Mouse (Mus musculus) right cerebral cortex, postnatal 4 days (tissue): ENCODE data around the gene Gpr35.
"Not testable (repeated sequence)": the region's sequence is repeated elsewhere in the genome, so short reads cannot be mapped to it uniquely, and the experiment has no call there.

Source experiments
- DNase-seq: peaks from one replicate; pipeline ENCODE4 v3.0.0-alpha.2; 2022

The Gpr35 gene

DNA sequence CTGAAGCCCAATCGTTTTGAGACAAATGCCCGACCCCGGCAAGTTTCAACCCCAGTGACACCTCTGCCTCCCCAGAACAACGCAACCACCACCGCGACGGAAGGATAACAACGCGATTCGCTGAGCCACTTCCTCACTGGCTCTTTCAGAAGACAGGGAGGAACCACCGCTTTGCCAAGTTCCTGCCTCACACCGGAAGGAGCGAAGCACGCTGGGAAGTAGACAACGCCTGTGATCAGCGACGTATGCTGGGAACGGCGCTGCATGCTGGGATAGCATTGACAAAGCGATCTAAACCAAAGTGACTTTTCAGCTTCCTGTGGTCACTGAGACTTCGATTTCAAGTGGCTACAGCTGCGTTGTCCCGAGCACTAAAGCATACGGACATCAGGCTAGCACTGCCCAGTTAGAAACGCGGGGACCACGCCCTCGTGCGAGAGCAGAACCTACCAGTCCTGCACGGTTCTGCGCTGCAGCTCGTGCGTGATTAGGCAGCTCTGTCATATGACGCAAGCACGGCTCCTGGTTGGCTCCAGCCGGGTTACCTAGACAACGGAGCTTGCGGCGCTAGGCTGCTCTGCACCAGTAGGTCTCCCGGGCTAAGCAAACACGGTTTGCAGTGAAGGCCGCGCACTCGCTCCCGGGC is 16.4 kb upstream of the Gpr35 start, which contains the start of gene Capn10:
Gene Capn10, plus strand, starts transcription at position 195 of the 646 bp plus-strand sequence.
- DNase-seq: peak; percentile 85

DNA sequence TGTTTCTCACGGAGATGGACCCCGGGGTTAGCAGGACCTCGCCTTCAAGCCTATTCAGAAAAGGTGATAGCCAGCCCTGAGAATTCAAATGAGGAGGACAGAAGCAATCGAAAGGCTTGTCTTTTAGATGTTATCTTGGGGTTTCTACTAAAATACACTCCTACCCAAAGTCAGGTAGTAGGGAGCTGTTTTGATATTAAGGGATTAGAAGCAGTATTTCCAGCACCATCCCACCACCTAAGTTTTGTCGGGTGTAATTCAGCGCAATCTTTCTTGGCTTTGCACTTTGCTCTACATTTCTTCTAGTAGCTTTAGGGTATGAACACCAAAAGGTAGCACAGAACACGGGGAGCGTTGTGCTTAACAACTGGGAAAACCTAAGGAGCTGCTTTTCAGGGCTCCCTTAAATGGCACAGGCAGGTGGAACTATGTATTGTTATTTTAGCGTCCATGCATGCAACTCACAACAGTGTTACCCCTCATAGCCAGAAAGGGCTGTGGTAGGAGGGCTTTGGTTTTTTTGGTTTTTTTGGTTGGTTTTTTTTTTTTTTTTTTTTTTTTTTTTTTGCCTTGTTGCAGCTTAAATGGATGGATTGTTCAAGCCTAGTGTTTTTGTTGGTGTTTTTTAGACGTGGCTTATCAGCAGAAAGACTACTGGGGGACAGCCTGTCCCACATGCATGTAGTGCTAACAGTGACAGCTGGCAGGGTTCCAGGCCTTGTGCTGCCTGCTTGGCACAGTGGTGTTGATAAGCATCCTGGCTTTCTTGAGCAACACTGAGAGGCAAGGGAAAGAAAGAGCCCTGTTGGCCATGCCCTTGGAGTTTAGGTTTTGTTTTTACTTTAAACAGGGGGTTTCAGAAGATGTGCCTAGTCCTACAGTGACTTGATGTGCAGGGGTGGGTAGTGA is 15.4 kb upstream of the Gpr35 start:
- peak; percentile 67 for DNase-seq

DNA sequence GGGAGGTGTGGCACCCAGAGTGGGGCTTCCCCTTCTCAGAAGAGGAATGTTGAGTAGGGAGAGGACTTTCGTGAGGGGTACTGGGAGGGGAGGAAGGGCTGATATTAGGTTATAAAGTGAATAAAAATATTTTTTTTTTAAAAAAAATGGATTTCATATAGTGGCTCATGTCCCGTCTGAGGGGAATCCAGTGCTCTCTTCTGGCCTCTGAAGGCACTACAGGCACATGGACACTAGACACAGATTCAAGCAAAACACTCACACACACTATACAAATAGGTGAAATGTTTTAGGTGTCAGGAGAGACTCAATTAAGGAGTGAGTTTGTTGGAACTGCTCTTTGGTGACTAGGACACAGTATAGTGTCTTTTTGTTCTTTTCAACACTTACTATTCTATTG is 14.7 kb upstream of the Gpr35 start:
- no peak for DNase-seq

DNA sequence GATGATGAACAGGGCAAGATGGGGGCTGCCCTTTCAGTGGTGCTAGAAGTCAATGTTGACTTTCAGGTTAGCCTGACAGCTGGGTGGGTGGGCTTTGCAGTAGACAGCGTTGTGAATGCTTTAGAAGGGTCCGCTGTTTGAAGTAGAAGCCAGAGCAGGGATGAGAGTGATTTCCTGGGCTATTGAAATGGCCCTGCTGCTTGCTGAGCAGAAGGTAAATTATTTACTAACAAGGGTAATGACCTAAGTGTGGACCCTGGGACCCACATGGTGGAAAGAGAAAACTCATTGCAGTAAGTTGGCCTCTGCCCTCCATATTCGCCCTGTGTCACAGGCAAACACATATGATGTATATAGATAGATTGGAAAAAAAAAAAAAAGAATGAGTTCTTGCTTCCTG is 14.2 kb upstream of the Gpr35 start:
- DNase-seq: no peak

DNA sequence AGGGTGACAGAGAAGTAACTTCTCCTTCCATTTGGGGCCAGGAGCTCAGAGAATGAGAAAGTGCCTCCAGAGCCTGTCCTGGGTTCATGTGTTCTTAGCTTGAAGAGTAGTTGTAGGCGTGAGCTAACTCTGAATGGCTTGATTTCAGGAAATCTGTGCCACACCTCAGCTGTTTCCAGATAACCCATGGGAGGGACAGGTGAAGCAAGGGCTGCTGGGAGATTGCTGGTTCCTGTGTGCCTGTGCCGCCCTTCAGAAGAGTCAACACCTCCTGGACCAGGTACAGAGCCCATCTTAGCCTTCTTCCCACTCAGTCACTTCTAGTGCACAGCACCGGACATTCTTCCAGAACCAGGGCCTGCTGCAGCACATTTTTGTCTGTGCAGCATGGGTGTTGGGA is 12.9 kb upstream of the Gpr35 start:
- no peak for DNase-seq

DNA sequence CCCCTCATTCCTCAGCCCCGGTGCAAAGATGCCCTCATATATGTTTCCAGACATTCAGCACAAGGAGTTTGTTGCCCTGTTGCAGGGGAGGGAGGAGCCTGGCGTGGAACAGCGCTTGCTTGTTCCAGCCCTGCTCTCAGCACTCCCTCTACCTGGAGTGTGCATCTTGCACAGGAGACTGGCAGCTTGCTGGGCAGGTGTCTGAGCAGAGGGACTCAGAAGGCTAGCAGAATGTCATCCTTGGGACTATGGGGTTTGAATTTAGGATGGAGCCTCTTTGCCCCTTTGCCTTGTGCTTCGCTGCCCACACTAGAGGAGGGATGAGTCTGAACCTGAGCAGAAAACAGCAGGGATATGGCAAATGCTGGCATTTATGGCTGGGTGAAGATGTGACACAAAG is 10.9 kb upstream of the Gpr35 start:
- DNase-seq: no peak

DNA sequence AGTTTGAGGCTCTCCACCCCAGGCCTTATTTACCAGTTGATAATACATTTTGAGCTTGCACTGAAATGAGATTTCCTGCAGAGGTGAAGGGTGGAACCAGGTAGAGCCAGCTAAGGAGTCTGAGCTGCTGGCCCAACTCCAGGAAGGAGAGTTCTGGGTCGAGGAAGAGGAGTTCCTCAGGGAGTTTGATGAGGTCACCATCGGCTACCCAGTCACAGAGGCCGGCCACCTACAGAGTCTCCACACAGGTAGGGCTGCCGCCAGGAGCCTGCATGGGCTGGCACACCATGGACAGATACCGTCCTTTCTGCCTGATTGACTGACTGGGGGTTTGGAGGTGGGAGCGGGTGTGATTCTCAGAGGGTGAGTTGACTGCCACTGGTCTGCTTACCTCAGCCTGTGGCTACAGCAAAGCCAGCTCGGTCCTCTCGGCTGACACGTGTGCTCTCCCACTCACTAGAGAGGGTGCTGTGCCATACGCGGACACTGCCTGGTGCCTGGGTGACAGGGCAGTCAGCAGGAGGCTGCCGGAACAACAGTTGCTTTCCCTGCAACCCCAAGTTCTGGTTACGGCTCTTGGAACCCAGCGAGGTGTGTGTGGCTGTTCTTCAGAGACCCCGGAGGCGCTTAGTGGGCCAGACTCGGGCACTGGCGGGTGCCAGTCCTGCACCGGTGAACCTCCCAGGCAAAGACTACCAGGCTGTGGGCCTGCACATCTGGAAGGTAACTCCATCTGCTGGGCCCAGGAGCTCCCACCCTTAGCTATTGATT is 7.3 kb upstream of the Gpr35 start:
- DNase-seq: no peak

DNA sequence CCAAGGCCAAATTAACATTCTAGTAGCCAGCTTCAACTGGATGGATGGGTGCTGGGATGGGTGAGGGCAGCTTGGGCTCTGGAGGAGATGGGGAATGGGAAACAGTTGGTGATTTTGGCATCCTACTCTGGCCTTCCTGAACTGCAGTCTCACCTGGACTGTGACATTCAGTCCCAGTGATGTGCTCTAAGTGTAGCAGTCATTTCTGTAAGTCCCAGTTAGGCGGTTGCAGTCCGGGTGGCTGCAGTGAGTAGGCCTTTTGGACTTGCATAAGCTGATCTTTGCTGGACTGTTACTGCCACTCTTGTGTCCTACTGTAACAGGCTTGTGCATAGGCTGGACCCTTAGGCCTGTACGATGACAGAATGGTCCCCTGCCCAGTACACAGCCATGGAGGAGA is 2.7 kb upstream of the Gpr35 start:
- no peak for DNase-seq

DNA sequence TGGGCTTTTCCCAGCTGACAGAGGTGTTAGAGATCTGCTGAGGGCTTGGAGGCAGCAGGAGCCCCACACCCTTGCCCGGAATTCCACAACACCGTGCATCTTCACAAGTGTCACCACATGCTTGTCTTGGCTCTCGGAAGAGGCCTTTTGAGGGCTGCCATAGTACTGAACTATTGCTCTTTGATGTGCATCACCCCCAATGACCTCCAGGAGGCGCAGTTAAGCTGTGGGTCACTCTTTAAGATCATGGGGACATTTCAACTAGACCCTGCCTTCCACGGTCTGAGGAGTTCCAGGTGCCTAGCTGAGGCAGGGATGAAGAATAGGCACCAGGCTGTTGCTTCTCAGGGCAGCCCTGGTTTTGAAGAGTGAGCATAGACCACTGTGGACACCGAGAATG is 1.2 kb upstream of the Gpr35 start:
- DNase-seq: no peak

DNA sequence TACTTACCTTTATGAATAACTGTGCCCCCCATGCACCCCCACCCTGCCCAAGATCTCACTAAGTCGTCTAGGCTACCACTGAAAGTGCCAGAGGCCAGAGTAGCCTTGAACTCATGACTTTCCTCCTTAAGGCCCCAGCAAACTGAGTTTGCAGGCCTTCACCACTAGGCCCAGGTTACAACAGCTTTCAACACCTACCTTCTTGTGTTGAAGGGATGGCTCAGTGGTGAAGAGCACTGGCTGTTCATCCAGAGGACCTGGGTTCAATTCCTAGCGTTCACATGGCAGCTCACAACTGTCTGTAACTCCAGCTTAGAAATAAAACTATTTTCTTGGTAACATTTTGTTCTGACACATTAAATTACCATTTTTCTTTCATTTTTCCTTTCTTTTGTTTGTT is 3.0 kb downstream of the Gpr35 start:
- no peak for DNase-seq

DNA sequence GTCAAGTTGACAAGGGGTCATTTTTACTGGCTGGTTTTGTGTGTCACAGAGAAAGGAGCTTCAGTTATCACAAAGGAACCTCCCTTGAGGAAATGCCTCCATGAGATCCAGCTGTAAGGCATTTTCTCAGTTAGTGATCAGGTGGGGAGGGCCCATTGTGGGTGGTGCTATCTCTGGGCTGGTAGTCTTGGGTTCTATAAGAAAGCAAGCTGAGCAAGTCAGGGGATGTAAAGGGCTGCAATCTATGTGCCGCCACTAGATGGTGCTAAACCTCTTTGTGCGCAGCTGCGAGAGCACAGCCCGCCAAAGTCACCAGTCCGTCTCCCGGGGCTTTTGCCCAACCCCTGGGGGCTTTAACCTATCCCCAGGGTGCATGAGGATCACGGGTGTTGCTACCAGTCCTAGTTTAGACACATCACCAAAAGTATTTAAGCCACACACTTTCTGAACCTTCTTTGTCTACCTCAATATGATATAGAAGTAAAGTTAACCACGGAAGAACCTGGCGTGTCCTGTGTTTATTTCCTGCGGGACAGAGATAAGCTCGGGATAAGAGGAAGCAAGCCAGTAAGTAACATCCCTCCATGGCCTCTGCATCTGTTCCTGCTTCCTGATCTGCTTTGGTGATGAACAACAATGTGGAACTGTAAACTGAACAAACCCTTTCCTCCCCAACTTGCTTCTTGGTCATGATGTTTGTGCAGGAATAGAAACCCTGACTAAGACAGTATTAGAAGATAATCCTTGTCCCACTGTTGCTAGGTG is 6.1 kb downstream of the Gpr35 start:
- peak; percentile 79 for DNase-seq

DNA sequence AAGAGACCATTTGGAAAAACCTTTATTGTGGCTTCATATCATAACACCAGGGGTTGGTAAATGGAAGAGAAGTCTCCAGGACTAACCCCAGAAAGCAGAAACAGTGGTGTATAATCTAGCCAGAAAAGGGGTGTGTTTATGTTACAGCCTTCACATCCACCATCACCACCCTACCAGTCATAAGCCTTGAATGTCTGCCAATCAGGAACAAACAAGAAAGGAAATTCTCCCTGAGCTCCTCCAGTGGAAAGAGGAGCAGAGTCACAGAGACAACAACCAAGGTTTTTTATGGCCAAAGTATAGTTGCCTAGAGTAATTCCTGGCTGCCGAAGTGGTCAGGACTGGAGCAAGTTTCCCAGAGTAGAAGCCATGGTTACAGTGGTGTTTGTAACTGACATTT is 8.3 kb downstream of the Gpr35 start:
- DNase-seq: no peak

DNA sequence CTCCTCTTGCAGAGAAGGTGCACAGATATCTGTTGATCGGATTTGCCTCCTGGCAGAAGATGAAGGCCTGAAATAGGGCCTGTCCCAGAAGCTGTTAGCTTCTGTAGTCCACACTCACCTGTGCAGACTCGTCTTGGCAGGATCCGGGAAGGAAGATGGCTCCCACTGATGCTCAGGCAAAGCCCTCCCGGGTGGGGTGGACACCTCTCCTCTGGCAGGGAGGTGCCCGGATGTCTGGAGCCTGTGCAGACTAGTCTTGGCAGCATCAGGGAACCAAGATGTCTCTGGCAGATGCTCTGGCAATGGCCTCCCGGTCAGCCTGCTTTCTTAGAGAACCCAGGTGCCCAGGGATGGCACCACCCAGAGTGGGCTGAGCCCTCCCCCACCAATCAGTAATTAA is 20.1 kb downstream of the Gpr35 start:
- not testable (repeated sequence) for DNase-seq

DNA sequence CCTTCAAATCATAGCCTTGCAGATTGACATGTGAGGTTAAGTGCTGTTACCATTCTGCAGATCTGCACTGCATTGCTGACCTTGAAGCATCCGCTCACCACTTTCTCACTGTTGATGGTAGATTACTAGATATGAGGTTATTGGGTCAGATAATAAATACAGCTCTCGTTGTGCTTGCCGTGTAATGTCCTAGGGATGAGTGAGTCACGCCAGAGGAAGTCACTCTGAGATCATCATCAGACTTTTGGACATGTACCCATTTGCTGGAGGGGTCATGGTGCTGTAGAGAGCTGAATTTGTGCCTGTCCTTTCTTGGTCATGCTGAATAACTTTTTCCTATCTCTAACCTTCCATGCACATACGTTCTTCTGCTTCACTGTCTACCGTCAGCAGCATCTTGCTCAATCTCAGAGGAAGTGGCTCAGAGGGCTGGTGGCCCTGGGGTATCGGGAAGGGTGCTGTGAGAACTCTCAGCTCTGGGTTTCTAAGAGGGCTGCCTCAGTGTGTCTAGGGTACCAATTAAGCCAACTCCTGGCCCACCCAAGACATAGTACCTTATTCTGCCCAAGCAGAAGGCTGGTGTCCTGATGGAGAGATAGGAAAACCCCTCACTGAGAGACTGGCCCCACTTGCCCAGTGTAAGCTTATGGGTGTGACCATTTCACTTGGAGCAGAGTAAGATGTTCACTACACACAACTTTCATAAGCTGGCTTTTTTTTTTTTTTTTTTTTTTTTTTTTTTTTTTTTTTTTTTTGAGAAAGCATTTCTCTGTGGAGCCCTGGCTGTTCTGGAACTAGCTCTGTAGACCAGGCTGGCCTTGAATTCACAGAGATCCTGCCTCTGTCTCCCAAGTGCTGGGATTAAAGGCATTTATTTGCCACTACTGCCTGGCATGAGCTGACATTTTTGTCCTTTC is 21.5 kb downstream of the Gpr35 start:
- no peak for DNase-seq

DNA sequence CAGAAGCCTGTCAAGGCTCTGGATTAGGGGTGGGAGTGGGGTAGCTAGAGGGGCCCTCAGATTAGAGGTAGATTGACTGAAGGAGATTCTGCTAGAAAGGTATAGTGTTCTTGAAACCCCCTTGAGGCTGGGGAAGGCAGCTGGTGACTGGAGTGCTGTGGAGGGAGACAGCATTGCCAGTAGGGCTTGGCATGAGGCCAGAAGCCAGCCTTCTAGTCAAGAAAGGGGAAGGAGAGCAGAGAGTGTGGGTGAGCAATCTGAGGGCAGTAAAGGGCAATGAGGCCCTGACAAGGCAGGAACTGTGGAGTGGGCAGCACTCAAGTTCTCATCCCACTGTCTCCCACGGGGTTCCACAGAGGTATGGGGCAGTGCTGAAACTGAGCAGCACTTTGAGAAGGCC is 22.2 kb downstream of the Gpr35 start:
- peak; percentile 46 for DNase-seq

DNA sequence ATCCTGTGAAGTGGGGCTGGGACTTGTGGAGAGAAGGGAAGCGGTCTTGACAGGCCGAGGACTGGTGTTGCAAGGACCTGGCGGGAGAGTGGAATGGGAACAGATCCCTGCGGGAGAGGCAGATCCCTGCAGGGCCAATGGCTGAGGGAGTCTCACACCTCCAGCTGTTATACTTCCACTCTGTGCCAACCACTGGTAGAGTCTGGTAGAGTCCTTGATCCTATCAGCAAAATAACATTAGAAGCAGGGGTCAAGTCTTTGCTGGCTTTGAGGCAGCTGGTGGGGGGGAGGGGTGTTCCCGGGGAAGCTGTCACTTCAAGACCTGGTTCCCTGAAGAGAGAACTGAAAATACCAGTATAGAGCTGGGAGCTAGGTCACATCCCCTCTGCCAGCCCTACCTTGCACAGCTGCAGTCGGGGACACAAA is 25.5 kb downstream of the Gpr35 start:
- no peak for DNase-seq

DNA sequence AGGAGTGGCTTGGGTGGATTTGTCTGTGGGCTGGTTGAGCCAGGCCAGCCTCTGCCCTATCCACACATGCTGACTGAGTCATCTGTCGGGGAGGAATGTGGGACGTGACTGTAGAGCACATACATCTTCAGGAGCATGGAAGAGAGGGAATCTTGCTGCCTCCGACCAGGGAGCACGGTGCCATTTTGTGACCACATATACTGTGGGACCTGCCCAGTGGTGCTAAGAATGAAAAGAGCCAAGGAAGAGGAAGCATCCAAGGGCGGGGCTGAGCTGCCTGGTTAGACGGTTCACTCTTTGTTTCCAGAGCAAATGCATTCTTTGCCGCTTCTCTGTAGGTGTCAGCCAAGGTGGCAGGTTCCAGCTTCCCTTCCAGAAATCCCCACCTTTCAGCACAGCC is 28.0 kb downstream of the Gpr35 start:
- DNase-seq: no peak

DNA sequence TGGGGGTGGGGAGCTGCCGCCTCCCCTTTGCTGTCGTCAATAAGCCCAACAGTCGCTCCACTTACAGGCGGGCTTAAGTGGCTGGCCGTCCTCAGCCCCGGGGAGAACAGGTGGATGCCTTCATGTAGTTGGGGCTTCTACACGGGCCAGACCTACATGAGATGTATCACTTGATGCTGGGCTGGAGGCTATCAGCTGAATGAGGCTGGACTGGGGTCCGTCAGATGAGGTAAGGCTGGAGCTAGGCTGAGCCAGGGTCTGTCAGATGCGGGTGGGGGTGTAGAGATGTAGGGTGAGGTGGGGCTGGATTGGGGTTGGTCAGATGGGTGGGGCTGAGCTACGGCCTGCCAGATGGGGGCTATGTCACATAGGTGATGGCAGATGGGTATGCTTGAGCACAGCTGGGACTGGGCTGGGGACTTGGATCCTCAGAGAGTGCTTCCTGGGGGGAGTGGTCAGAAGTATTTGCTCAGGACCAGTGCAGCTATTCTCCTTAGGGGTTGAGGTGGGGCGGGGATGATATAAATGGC is 28.5 kb downstream of the Gpr35 start:
- DNase-seq: no peak

DNA sequence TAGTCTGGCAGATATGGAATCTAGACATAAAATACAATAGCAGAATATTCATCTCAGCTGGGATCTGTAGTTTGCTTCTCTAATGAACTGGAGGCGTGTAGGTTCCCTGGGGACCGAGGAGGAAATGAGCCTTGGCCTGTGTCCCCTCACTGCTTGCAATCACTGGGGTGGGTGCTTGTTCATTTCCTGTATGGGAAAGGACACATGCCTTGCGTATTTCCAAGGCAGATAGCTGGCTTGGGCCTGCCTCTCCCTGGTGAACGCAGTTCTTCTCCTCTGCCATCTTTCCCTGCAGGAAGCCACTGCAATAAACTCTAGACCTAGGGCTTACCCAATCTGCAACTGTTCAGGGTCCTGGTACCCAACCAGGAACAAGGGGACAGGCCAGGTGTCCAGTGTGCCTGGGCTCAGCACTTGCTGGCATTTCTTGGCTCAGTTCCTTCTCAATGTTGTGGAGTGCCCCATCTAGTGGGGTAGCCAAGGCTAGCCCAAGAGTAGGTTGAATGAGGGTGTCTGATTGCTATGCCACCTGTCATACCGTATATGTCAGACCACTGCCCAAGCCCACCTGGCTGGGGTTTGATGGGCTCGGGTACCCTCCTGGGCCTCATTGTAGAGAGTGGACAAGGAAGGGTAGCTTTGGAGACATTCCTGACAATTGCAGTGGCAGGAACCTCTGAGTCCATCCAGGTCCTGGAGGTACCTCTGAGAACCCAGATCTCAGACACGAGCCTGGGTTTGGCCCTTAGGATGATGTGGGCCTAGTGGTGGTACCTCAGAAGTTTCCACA is 30.6 kb downstream of the Gpr35 start:
- no peak for DNase-seq

DNA sequence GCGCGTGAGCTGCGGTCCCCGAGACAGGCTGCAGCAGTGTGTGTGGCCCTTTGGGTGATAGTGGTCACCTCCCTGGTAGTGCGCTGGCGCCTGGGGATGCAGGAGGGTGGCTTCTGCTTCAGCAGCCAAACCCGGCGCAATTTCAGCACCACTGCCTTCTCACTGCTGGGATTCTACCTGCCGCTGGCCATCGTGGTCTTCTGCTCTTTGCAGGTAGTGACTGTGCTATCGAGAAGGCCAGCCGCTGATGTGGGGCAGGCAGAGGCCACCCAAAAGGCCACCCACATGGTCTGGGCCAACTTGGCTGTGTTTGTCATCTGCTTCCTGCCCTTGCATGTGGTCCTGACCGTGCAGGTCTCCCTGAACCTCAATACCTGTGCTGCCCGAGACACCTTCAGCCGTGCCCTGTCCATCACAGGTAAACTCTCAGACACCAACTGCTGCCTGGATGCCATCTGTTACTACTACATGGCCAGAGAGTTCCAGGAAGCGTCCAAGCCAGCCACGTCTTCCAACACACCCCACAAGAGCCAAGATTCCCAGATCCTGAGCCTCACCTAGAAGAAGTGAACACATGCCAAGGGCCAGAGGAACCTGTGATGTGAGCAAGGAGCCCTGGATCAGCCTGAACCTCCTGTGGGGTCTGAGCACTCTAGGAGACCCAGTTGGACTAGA is 32.4 kb downstream of the Gpr35 start:
- DNase-seq: no peak
